Mouse (Mus musculus) neural tube, embryonic 10.5 days (tissue): Measurements from ENCODE around the gene Wapl.
A peak's percentile ranks its signal among the peaks of the same experiment; 100 is the strongest.

Experiments
- DNase-seq: peaks from one replicate; pipeline ENCODE4 v3.0.0-alpha.2; 2017; ENCODE audit warnings: low spot score; ENCODE audit errors: extremely low spot score

The Wapl gene

GRCm38 (mm10) chr14:34772132-34772531 lies 98.4 kb downstream of the Wapl start:
- no peak for DNase-seq

GRCm38 (mm10) chr14:34773681-34774080 lies 100.0 kb downstream of the Wapl start:
- DNase-seq = no peak

GRCm38 (mm10) chr14:34774231-34774630 lies 100.5 kb downstream of the Wapl start:
- no peak for DNase-seq

- no peak for DNase-seq
Measured at GRCm38 (mm10) chr14:34776719-34777385, 103.1 kb downstream of the Wapl start.

GRCm38 (mm10) chr14:34777810-34778209 lies 104.1 kb downstream of the Wapl start:
- DNase-seq = peak; percentile 71

- DNase-seq = no peak
Measured at GRCm38 (mm10) chr14:34778760-34779159, 105.0 kb downstream of the Wapl start.

- DNase-seq = no peak
Measured at GRCm38 (mm10) chr14:34793406-34794037, 119.8 kb downstream of the Wapl start.
